Mouse (Mus musculus): ENCODE results near the gene Ldlr. TPM values are rescaled to one million over a fixed set of nuclear protein-coding genes. Genes with fewer than 3 reads are reported as not detected.
A peak's percentile ranks its signal among the peaks of the same experiment; 100 is the strongest.

The Ldlr gene
- total and polyA plus RNA-seq, 3 experiments, result 69.1 to 90.6 TPM; not detected in 1

- TF ChIP-seq TAL1 (IDR thresholded peaks at IDR 0.05; ENCODE audit: low read length), result peak; percentile 63
- TF ChIP-seq POLR2AphosphoS5 (IDR thresholded peaks at IDR 0.05; ENCODE audit: borderline replicate concordance, low read depth, low read length), result no peak
- TF ChIP-seq JUND (IDR thresholded peaks at IDR 0.05; ENCODE audit: low read depth, low read length), result no peak
- peak; percentile 79 for TF ChIP-seq TBP (IDR thresholded peaks at IDR 0.05; ENCODE audit: low read depth, low read length)
- no peak for TF ChIP-seq ZKSCAN1 (IDR thresholded peaks at IDR 0.05; ENCODE audit: low read depth, low read length)
- peak; percentile 89 for TF ChIP-seq RCOR1 (IDR thresholded peaks at IDR 0.05; ENCODE audit: low read depth, low read length)
- TF ChIP-seq NRF1 (IDR thresholded peaks at IDR 0.05; ENCODE audit: insufficient read depth, low read depth, low read length, poor library complexity, severe bottlenecking), result no peak
- no peak for TF ChIP-seq MAX (IDR thresholded peaks at IDR 0.05; ENCODE audit: low read length)
- no peak for TF ChIP-seq MYB (IDR thresholded peaks at IDR 0.05; ENCODE audit: low read depth, low read length)
- TF ChIP-seq UBTF (IDR thresholded peaks at IDR 0.05; ENCODE audit: borderline replicate concordance, insufficient read depth, low read depth, low read length), result 0 out of 2 replicates have a peak, but pooled peaks have one; percentile 62
- no peak for TF ChIP-seq NELFE (IDR thresholded peaks at IDR 0.05; ENCODE audit: low read depth, low read length)
- TF ChIP-seq KAT2A (conservative IDR thresholded peaks at IDR 0.05; ENCODE audit: low read depth, low read length), result no peak
- 0 out of 2 replicates have a peak, but pooled peaks have one; percentile 6 for TF ChIP-seq USF1 (IDR thresholded peaks at IDR 0.05; ENCODE audit: low read depth, low read length)
- no peak for TF ChIP-seq RAD21 (IDR thresholded peaks at IDR 0.05; ENCODE audit: low read depth, low read length)
- no peak for TF ChIP-seq MAFK (IDR thresholded peaks at IDR 0.05; ENCODE audit: borderline replicate concordance, low read depth, low read length)
- no peak; a peak in 1 of 4 replicates for TF ChIP-seq POLR2A (IDR thresholded peaks at IDR 0.05; ENCODE audit: control insufficient read depth in 1 of 2, insufficient read depth in 1 of 2, low read depth in 1 of 2, low read length in 2 of 2, poor library complexity in 1 of 2)
- no peak for TF ChIP-seq GABPA (IDR thresholded peaks at IDR 0.05; ENCODE audit: low read depth, low read length)
- no peak for TF ChIP-seq ZC3H11A (IDR thresholded peaks at IDR 0.05; ENCODE audit: low read depth, low read length)
- TF ChIP-seq POLR2AphosphoS2 (IDR thresholded peaks at IDR 0.05; ENCODE audit: low read length), result no peak
- no peak for TF ChIP-seq USF2 (IDR thresholded peaks at IDR 0.05; ENCODE audit: borderline replicate concordance in 1 of 2, insufficient read depth in 1 of 2, low read depth in 1 of 2, low read length in 2 of 2)
- TF ChIP-seq SMC3 (IDR thresholded peaks at IDR 0.05; ENCODE audit: low read depth, low read length), result peak; percentile 44
- no peak for TF ChIP-seq MEF2A (IDR thresholded peaks at IDR 0.05; ENCODE audit: extremely low read depth, insufficient replicate concordance, low read depth, low read length, poor library complexity, severe bottlenecking)
- peak; percentile 92 for TF ChIP-seq ETS1 (IDR thresholded peaks at IDR 0.05; ENCODE audit: low read depth, low read length)
Measured at GRCm38 (mm10) chr9:21748033-21748432, 24.8 kb downstream of the Ldlr start (continued).

- H3K9me3 ChIP-seq (replicated peaks; ENCODE audit: insufficient read depth, low read length), result no peaks in the 10 kb centered on the region
- DNase-seq (ENCODE audit: low read depth, low spot score), result no peak
- no peak overlapping the region for H3K4me3 ChIP-seq (ENCODE audit: control insufficient read depth in 1 of 2, insufficient read depth in 1 of 2, low read depth in 2 of 2, low read length in 2 of 2)
- peaks cover 10 to 14% of the 10 kb centered on the region in 2 experiments for H3K4me1 ChIP-seq (ENCODE audit: control insufficient read depth in 1 of 2, insufficient read depth in 2 of 2, low read length in 2 of 2)
- H3K79me2 ChIP-seq (ENCODE audit: control insufficient read depth, insufficient read depth, low read length, poor library complexity), result no peaks in the 10 kb centered on the region
- H3K27ac ChIP-seq (ENCODE audit: control insufficient read depth, low read depth, low read length), result no peak overlapping the region
- H3K36me3 ChIP-seq (ENCODE audit: control insufficient read depth in 1 of 2, insufficient read depth in 2 of 2, low read length in 2 of 2), result peaks cover 8 to 42% of the 10 kb centered on the region in 2 experiments
- H3K9ac ChIP-seq (ENCODE audit: control insufficient read depth, low read depth, low read length, poor library complexity, severe bottlenecking), result no peak overlapping the region
- no peaks in the 10 kb centered on the region for H3K27me3 ChIP-seq (ENCODE audit: control insufficient read depth in 1 of 2, insufficient read depth in 2 of 2, low read length in 2 of 2)
- no peak; the same call in 1 of the 2 replicates for TF ChIP-seq KAT2A (conservative IDR thresholded peaks at IDR 0.05; ENCODE audit: low read depth, low read length)
- no peak for TF ChIP-seq ELF1 (IDR thresholded peaks at IDR 0.05; ENCODE audit: low read depth, low read length)
- no peak; a peak in 1 of 4 replicates for TF ChIP-seq USF2 (IDR thresholded peaks at IDR 0.05; ENCODE audit: borderline replicate concordance in 1 of 2, insufficient read depth in 1 of 2, low read depth in 1 of 2, low read length in 2 of 2)
- 0 out of 2 replicates have a peak, but pooled peaks have one; percentile 4 for TF ChIP-seq NRF1 (IDR thresholded peaks at IDR 0.05; ENCODE audit: insufficient read depth, low read depth, low read length, poor library complexity, severe bottlenecking)
- peak; percentile 23; the same call in 1 of the 2 replicates for TF ChIP-seq SIN3A (IDR thresholded peaks at IDR 0.05; ENCODE audit: low read length)
- TF ChIP-seq MEF2A (IDR thresholded peaks at IDR 0.05; ENCODE audit: extremely low read depth, insufficient replicate concordance, low read depth, low read length, poor library complexity, severe bottlenecking), result no peak
- no peak for TF ChIP-seq RAD21 (IDR thresholded peaks at IDR 0.05; ENCODE audit: low read depth, low read length)
- TF ChIP-seq RCOR1 (IDR thresholded peaks at IDR 0.05; ENCODE audit: low read depth, low read length), result no peak
- TF ChIP-seq CTCF (IDR thresholded peaks at IDR 0.05 in 2 of 3, conservative IDR thresholded peaks at IDR 0.05 in 1 of 3; ENCODE audit: control insufficient read depth in 1 of 3, insufficient read depth in 1 of 3, low read depth in 2 of 3, low read length in 3 of 3, poor library complexity in 1 of 3, severe bottlenecking in 1 of 3), result no peak
- no peak; the same call in 1 of the 2 replicates for TF ChIP-seq ZMIZ1 (IDR thresholded peaks at IDR 0.05; ENCODE audit: low read depth, low read length)
- no peak for TF ChIP-seq SMC3 (IDR thresholded peaks at IDR 0.05; ENCODE audit: low read depth, low read length)
- no peak for TF ChIP-seq MXI1 (IDR thresholded peaks at IDR 0.05; ENCODE audit: low read depth, low read length)
- no peak for TF ChIP-seq E2F4 (IDR thresholded peaks at IDR 0.05; ENCODE audit: borderline replicate concordance, low read depth, low read length)
- TF ChIP-seq ZC3H11A (IDR thresholded peaks at IDR 0.05; ENCODE audit: low read depth, low read length), result no peak
- TF ChIP-seq POLR2AphosphoS5 (IDR thresholded peaks at IDR 0.05; ENCODE audit: borderline replicate concordance, low read depth, low read length), result no peak
- TF ChIP-seq MAZ (IDR thresholded peaks at IDR 0.05; ENCODE audit: low read depth, low read length), result no peak; the same call in 1 of the 2 replicates
- no peak for TF ChIP-seq TBP (IDR thresholded peaks at IDR 0.05; ENCODE audit: low read depth, low read length)
- no peak; the same call in 1 of the 2 replicates for TF ChIP-seq POLR2AphosphoS2 (IDR thresholded peaks at IDR 0.05; ENCODE audit: low read length)
- TF ChIP-seq GATA1 (IDR thresholded peaks at IDR 0.05; ENCODE audit: low read depth, low read length), result no peak
- TF ChIP-seq CHD2 (IDR thresholded peaks at IDR 0.05; ENCODE audit: low read length), result no peak
Measured at GRCm38 (mm10) chr9:21748491-21748890, 25.2 kb downstream of the Ldlr start.

Measured in MEL (cell line).